Mouse (Mus musculus): ENCODE data around the gene C1qc. TPM values are rescaled to one million over a fixed set of nuclear protein-coding genes. Genes with fewer than 3 reads are reported as not detected.

C1qc gene
- total RNA-seq, 4 experiments from 2014 or later, result 45.8 to 82.2 (median 63.4) TPM

DNA sequence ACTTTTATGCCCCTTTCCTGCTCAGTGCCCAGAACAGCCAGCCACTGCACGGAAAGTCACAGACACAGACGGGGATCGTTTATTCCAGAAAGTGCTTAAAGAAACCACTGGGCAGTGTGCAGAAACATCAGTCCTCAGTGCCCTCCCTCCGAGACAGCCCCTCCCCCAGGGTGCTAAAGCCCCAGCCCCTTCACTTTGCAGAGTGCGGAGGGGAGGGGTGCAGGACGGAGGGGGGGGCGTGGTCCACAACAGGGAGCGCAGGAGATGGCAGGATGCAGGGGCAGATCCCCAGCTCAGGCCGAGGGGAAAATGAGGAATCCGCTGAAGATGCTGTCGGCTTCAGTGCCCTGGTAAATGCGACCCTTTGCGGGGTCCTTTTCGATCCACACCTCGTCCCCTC is 3.0 kb upstream of the C1qc start:
- no peak for DNase-seq

- no peak for DNase-seq
Measured at GRCm38 (mm10) chr4:136894821-136895220, 2.0 kb upstream of the C1qc start.

DNA sequence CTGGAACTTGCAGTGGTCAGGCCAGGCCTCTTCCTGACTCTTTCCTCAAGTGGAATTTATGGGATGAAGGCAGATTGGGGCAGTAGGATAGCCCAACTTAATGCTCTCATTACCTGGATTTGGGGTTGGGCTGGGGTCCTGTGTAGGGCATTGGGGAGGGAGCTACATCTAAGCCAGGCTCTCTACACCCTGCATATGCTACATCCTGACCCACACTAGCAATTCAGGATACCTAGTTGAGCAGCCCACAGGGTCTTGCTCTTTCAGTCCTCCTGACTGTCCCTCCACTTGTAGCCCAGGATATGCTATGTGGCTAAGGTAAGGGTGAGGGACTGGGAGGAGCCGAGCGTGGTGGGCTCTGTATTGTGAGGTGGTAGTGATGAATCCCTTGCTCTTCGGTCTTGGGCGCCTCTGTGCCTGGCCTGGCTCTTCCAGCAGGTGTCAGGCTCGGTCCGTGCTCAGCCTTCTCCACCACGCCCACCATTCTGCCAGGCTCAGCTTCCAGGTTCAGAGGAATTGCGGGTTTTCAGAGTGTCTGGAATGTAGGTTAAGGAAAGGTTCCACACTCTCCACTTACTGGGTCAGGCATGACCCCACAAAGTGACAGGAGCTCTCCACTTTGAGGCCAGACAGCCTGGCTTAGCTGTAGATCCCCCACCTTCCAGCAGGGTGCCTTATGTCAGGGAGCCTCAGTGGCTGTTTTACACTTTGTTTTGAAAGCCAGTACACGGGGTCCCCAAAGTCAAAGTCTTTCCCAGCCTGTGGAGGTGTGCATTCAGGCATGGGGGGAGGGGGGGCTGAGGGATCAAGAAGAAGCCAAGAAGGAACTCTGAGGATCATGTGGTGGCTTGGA is 1.1 kb upstream of the C1qc start:
- DNase-seq, result no peak

DNA sequence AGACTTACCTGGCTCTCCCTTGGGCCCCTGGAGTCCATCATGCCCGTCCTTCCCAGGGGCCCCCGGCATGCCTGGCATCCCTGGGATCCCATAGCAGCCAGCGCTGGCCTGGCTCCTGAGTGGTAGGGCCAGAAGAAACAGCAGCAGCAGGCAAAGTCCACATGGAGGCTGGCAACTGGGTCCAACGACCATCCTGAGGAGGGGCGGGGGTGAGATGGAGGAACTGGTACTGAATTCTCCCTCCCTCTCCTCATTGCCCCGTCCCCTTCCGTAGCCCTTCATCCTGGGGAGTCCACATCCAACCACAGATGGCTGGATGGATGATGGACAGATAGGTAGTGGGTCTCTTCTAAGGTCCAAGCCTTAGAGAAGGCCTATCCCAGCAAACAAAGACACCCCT is 494 bp downstream of the C1qc start:
- no peak for DNase-seq

GRCm38 (mm10) chr4:136891115-136891514 is 1.8 kb downstream of the C1qc start:
- no peak for DNase-seq

DNA sequence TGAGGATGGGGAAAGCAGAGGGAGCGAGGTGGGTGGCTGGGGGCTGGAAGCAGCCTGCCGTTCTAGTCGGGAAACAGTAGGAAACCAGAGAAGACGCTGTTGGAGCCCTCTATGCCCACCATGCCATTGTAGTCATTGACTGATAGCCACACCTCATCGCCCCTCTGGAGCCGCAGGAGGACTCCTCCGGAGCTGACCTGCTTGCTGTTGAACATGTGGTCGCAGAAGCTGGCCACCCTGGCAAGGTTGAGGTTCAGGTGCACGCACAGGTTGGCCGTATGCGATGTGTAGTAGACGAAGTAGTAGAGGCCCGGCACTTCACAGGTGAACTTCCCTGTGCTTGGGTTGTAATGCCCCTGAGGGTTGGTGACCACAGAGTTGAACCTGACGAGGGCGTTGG is 2.9 kb downstream of the C1qc start:
- DNase-seq, result no peak

DNA sequence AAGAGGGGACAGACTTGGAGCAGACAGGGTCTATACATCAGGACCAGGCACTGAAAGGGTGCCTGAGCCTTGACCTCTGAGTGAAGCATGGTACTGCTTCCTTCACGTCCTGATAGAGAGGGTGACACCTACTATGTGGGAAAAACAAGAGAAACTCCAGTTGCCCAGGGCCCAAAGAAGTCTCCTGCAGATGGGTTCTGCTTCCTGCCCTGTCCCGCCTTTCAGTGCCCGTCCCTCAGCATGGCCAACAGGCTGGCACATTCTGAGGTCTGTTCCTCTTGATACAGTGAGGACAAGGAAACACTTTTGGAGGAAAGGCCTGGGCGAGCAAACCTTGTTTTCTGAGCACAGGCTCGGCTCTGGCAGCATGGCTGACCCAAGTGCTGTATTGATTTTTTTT is 5.2 kb downstream of the C1qc start:
- DNase-seq, result no peak

- no peak for DNase-seq
Measured at GRCm38 (mm10) chr4:136886101-136886500, 6.8 kb downstream of the C1qc start, which contains the start of gene C1qb. Gene C1qb, minus strand, starts transcription at chr4:136886187.

- DNase-seq, result no peak
Measured at GRCm38 (mm10) chr4:136878601-136879000, 14.3 kb downstream of the C1qc start.

- no peak for DNase-seq
Measured at GRCm38 (mm10) chr4:136878171-136878570, 14.7 kb downstream of the C1qc start.

DNA sequence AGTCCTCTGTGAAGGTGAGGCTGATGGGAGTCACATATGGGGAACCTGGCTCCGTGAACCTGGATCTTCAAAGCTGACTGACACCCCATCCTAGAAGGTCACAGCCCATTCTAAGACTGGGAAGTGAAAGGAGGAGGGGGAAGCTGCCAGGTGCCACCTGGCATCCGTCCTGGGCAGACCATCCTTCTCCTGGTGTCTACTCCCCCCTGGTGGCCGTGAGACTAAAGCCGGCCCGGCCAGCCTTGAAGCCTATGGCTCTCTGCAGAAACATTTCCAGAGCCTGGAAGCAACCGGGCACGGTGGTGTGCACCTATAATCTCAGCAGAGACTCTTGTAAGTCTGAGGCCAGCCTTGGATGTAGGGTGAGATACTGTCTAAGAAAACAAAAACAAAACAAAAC is 15.9 kb downstream of the C1qc start:
- DNase-seq, result no peak

GRCm38 (mm10) chr4:136875012-136875411 is 17.9 kb downstream of the C1qc start:
- DNase-seq, result no peak

- DNase-seq, result no peak
Measured at GRCm38 (mm10) chr4:136868371-136868770, 24.5 kb downstream of the C1qc start.

- DNase-seq, result no peak
Measured at GRCm38 (mm10) chr4:136867690-136868345, 25.0 kb downstream of the C1qc start.

- no peak for DNase-seq
Measured at GRCm38 (mm10) chr4:136865531-136865930, 27.3 kb downstream of the C1qc start.

DNA sequence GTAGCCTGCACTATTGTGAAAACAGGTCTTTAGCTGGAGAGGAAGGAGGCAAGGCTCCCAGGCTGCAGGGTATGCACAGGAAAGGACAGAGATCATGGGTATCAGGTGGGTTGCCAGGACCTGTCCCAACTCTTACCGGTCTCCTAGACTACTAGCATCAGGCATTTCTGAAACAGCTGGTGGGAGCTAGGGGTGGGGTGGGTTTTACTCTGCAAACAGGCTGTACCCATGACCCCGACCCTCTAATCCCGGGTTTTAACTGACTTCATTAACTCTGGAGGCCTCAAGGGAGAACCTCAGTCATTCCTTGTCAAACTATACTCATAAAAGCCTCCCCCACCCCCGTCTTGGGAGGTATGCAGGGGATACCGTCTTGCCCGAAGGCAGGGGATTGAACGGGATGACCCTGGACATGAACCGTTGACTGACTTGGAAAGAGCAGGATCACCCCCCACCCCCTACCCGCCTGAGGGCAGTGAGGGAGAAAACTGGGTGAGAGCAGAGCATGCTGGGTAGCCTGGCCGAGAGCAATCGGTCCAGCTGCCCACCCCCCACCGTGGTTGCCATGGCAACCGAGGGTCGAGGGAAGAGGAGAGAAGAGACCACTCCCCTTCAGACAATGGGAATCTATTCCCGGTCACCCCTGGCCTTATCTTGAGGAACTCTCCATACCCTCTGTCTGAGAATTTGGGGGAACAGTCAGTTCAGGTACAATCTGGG is 28.0 kb downstream of the C1qc start:
- no peak for DNase-seq

DNA sequence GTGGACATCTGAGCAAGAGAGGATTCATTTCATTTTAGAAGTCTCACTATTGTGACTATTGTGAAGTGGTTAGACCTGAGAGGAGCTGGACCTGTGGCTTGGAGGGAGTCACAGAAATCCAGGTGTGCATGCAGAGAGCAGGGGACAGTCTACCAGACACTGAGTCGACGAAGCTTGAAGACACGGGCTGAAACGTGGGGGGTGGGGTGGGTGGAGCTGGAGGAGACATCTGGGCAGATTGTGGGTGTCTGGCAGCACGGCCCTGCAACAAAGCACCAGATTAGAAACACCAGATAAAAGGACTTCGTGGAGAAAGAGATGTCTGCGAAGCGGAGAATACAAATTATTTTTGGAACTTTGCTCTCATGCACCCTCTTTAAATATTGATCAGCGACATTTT is 29.3 kb downstream of the C1qc start:
- no peak for DNase-seq

DNA sequence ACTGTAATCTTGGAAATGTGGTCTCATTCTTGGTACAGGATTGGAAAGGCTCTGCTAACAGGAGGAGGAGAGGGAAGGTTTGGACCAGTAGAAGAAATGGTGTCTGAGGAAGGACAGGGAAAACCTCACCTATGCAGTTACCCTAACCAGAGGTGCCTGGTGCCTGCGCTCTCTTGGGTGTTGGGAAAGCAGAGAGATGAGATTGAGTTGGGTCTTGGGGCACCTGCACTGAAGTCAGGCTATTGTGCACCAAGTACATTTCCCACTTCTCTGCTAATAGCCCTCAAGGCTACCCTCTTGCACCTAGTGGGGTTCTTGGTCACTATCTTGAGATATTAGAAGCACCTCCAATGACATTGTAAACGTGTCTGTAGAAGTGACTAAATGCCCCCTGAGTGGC is 30.5 kb downstream of the C1qc start:
- DNase-seq, result no peak

GRCm38 (mm10) chr4:136861806-136862205 is 31.1 kb downstream of the C1qc start:
- DNase-seq, result no peak

- DNase-seq, result no peak
Measured at GRCm38 (mm10) chr4:136860022-136860421, 32.8 kb downstream of the C1qc start.

GRCm38 (mm10) chr4:136855081-136855480 is 37.8 kb downstream of the C1qc start:
- DNase-seq, result no peak

GRCm38 (mm10) chr4:136852989-136853388 is 39.9 kb downstream of the C1qc start:
- DNase-seq, result no peak

DNA sequence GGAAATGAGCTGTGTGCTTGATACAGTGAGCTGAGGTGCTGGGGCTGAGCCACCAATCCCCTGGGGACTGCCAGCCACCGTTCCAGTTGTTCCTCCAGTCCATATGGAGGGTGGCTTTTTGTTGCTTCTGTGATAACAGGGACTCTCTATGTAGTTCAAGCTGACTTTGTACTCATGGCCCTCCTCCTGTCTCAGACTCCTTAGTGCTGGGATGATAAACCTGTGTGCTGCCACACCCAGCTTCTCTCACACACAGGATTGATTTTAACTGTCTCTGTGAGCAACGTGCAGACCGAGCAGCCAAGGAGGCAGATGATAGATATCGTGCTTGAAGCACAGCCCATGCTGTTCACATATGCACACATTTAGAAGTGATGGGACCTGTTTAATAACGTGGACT is 40.7 kb downstream of the C1qc start:
- no peak for DNase-seq

All from adrenal gland, adult 8-10 months (tissue).